Mouse (Mus musculus) thymus, adult 2 months (tissue): Measurements from ENCODE around the gene Vps16. TPM values are rescaled to one million over a fixed set of nuclear protein-coding genes. Genes with fewer than 3 reads are reported as not detected.

Source experiments
- DNase-seq: peaks from one replicate; pipeline ENCODE4 v3.0.0; 2021
- H3K27ac ChIP-seq: fragments of 200-500 bp; 2 replicates; pipeline ENCODE4 v1.5.1; 2012; ENCODE audit warnings: low read length, control low read depth; ENCODE audit not compliant: control insufficient read depth, insufficient read depth
- H3K27me3 ChIP-seq: fragments of 200-500 bp; 2 replicates; pipeline ENCODE4 v1.6.1; 2012; ENCODE audit warnings: mild to moderate bottlenecking, low read length, moderate library complexity, mixed read lengths; ENCODE audit not compliant: control insufficient read depth, insufficient read depth
- H3K36me3 ChIP-seq: fragments of 200-500 bp; 2 replicates; pipeline ENCODE4 v1.6.1; 2012; ENCODE audit warnings: mild to moderate bottlenecking, low read length, moderate library complexity; ENCODE audit not compliant: control insufficient read depth, insufficient read depth
- H3K4me1 ChIP-seq: fragments of 200-500 bp; replicated peaks from 2 replicates; pipeline ENCODE4 v1.6.1; 2012; ENCODE audit warnings: low read length; ENCODE audit not compliant: control insufficient read depth, insufficient read depth
- H3K4me3 ChIP-seq: fragments of 200-500 bp; 2 replicates; pipeline ENCODE4 v1.5.1; 2012; ENCODE audit warnings: mild to moderate bottlenecking, low read length, control low read depth, moderate library complexity; ENCODE audit not compliant: control insufficient read depth, insufficient read depth
- CTCF ChIP-seq: fragments of 200-500 bp; IDR thresholded peaks from 2 replicates; pipeline ENCODE4 v1.5.1; 2012; ENCODE audit warnings: mild to moderate bottlenecking, control low read depth, low read length, moderate library complexity, borderline replicate concordance; ENCODE audit not compliant: control insufficient read depth, poor library complexity, insufficient read depth; ENCODE audit errors: extremely low read depth
- POLR2A ChIP-seq: fragments of 200-500 bp; IDR thresholded peaks from 2 replicates; pipeline ENCODE4 v1.6.1; 2012; ENCODE audit warnings: mild to moderate bottlenecking, low read length, control low read depth, moderate library complexity; ENCODE audit not compliant: control insufficient read depth, poor library complexity, insufficient read depth; ENCODE audit errors: extremely low read depth
- WGBS: fragments of 180-500 bp; shearing (Covaris S2); methylation state at CpG from one replicate; pipeline ENCODE4 v1.1.7; 2018; 5-methylcytosine and 5-hydroxymethylcytosine counted together
- polyA plus RNA-seq: library from polyadenylated mRNA; depleted of rRNA; stranded (reverse); fragments of >200 nt; gene quantifications from 2 replicates; pipeline ENCODE4 v1.2.3, GENCODE M21; 2012

Gene Vps16
- polyA plus RNA-seq, 1 experiment, result 213 TPM

DNA sequence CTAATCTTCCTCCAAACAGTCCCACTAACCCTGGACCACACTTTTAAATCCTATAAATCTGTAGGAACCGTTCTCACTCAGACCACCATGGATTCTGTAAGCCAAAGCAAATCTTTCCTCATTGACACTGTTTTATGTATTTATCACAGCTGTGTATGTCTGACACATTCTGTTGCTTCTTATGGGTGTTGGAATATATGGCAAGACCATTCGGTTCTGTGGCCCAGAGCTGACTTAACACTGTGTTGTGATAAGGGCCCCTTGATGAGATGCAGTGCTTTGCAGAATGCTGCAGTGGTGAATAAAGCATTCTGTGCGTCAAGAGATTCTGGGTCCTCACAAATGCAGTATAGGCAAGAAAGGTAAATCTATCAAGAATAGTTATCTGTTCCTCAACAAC is 8.0 kb downstream of the Vps16 start:
- no peaks in the 10 kb centered on the region for H3K27me3 ChIP-seq
- H3K27ac ChIP-seq, result no peak overlapping the region
- H3K36me3 ChIP-seq, result no peaks in the 10 kb centered on the region
- no peak overlapping the region for H3K4me3 ChIP-seq
- WGBS, result 96% methylated on average over 3 of the region's 3 CpGs
- DNase-seq, result no peak
- peaks cover 2% of the 10 kb centered on the region for H3K4me1 ChIP-seq
- TF ChIP-seq CTCF (no peak), POLR2A (no peak)

DNA sequence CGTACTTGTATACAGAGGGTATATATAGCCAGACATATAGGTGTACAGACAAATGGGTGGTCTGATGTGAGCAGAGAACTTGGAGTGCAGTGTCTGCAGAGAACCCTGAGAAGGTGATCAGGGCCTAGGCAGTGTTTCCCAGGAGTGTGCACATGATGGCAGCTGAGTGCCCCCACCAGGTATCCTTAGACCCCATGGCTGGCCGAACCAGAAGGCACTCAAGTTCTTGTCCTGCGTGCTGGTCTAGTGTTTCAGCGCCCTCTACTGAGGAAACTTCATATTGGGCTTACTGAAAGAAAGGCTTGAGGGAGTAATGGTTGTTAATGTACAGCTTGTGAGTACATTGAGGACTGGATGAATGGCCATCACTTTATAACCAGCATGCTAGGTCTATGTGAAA is 9.0 kb downstream of the Vps16 start:
- Histone ChIP-seq H3K4me3 (no peak overlapping the region), H3K36me3 (peaks cover 4% of the 10 kb centered on the region), H3K4me1 (peaks cover 6% of the 10 kb centered on the region), H3K27me3 (no peaks in the 10 kb centered on the region), H3K27ac (no peak overlapping the region)
- 25% methylated on average over 4 of the region's 4 CpGs for WGBS
- TF ChIP-seq POLR2A, result no peak
- peak; percentile 59; the same call in 1 of the 2 replicates for TF ChIP-seq CTCF
- peak; percentile 67 for DNase-seq

DNA sequence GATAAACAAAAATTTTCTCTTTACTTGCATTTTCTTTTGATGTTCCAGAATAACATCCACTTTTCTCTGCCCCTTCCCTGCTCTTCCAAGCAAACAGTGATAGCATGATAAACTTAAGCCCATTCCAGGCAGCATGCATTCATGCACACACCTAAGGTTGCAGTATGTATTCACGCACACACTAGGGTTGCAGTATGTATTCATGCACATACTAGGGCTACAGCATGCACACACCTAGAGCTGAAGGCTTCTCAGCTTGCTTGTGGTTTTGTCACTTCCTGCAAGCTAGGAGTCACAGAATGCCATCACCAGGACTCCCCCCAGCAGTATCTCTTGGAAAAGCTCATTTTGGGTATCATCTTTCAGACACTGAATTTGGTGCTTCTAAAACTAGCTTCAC is 12.6 kb downstream of the Vps16 start:
- peaks cover 37% of the 10 kb centered on the region for H3K36me3 ChIP-seq
- TF ChIP-seq POLR2A (no peak), CTCF (no peak)
- no peak for DNase-seq
- no peaks in the 10 kb centered on the region for H3K27me3 ChIP-seq
- H3K27ac ChIP-seq, result no peak overlapping the region
- WGBS, result 97% methylated on average over 1 of the region's 1 CpGs
- H3K4me1 ChIP-seq, result peaks cover 6% of the 10 kb centered on the region
- no peak overlapping the region for H3K4me3 ChIP-seq

DNA sequence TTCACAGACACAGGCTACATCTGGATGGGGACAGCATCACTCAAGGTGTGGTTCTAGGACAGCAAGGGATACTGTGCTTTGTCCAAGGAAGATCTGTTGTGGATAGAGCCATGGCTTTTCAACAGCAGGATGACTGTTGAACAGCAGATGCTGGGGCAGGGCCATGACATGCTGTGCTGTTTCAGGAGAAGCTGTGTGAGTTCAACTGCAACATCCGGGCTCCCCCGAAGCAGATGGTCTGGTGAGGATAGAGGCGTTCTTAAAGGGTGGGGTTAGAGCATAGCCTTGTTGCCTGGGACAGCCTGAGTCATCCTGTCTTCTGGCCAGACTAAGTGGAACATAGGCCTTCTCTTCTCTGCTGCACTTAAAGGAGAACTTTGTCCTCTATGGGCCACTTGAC is 14.7 kb downstream of the Vps16 start:
- H3K27ac ChIP-seq, result no peak overlapping the region
- DNase-seq, result no peak
- peaks cover 6% of the 10 kb centered on the region for H3K4me1 ChIP-seq
- peaks cover 57% of the 10 kb centered on the region for H3K36me3 ChIP-seq
- 94% methylated on average over 3 of the region's 3 CpGs for WGBS
- H3K27me3 ChIP-seq, result no peaks in the 10 kb centered on the region
- no peak for TF ChIP-seq POLR2A
- no peak for TF ChIP-seq CTCF
- H3K4me3 ChIP-seq, result no peak overlapping the region

DNA sequence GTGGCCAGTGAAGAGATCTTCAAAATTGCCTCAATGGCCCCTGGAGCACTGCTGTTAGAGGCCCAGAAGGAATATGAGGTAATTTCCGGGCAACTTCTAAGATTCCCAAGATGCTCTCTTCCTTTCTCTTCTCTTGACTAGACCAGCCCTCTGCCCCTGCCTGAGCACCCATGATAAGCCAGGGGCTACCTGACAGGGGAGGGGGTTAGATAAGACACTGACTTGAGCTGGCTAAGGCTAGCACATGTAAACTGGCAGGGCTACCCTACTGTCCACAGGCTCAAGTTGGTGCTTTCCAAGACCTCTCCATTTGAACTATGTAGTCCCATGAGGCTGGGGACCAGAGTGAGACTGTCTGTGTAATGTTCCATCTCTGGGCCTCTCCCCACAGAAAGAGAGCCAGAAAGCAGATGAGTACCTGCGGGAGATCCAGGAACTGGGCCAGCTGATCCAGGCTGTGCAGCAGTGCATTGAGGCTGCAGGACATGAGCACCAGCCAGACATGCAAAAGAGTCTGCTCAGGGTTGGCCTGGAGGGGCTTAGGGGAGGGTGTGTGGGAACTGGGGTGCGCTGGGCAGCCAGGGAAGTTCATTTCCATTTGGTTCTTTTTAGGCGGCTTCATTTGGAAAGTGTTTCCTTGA is 15.8 kb downstream of the Vps16 start:
- Histone ChIP-seq H3K27ac (no peak overlapping the region), H3K27me3 (no peaks in the 10 kb centered on the region), H3K36me3 (peaks cover 58% of the 10 kb centered on the region), H3K4me1 (peaks cover 6% of the 10 kb centered on the region), H3K4me3 (no peak overlapping the region)
- no peak for DNase-seq
- TF ChIP-seq POLR2A (no peak), CTCF (no peak)
- 97% methylated on average over 4 of the region's 4 CpGs for WGBS

DNA sequence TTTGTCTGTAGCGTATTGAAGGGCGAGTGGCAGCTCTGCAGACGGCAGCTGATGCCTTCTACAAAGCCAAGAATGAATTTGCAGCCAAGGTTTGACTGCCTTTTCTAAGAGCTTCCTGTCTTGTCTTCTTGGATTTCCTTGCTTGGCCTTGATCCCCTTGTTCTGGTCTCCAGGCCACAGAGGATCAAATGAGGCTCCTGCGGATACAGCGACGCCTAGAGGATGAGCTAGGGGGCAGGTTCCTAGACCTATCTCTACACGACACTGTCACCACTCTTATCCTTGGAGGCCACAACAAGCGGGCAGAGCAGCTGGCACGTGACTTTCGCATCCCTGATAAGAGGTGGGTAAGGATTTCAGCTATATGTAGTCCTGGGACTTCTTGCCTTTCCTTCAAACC is 18.0 kb downstream of the Vps16 start:
- DNase-seq, result no peak
- no peak overlapping the region for H3K27ac ChIP-seq
- WGBS, result 95% methylated on average over 10 of the region's 10 CpGs
- H3K4me1 ChIP-seq, result peaks cover 4% of the 10 kb centered on the region
- H3K36me3 ChIP-seq, result peaks cover 58% of the 10 kb centered on the region
- TF ChIP-seq CTCF (no peak), POLR2A (no peak)
- H3K4me3 ChIP-seq, result no peak overlapping the region
- no peaks in the 10 kb centered on the region for H3K27me3 ChIP-seq

DNA sequence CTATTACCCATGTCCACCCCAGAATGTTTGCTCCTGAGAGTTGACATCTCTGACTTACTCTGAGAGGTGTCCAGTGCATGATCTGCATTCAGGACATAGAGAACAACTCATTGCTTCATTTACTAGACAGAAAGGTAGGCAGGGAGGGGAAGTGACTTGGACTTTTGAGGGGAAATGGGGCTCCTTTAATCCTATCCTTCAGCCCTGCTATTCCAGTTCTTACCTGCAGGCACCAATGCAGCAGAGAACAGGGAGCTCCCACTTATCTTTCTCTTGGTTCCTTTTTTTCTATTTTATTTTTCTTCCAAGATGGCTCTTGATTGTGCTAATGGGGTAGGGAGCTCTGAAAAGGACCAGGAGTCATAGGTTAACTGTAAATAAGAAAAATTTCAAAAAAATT is 24.3 kb downstream of the Vps16 start:
- Histone ChIP-seq H3K36me3 (peaks cover 6% of the 10 kb centered on the region; the same call in 1 of the 2 replicates), H3K27ac (no peak overlapping the region), H3K27me3 (no peaks in the 10 kb centered on the region; the same call in 1 of the 2 replicates), H3K4me3 (no peak overlapping the region), H3K4me1 (peaks cover 15% of the 10 kb centered on the region)
- TF ChIP-seq CTCF, result no peak
- TF ChIP-seq POLR2A, result no peak
- DNase-seq, result no peak
